Mouse (Mus musculus): ENCODE results near the gene Trim31. TPM values are rescaled to one million over a fixed set of nuclear protein-coding genes. Genes with fewer than 3 reads are reported as not detected.

The Trim31 gene
- not detected in 2 replicates for polyA plus RNA-seq (2016; fragmentation: Nextera tagmentation; extraction: Ambion mirVana)

DNA sequence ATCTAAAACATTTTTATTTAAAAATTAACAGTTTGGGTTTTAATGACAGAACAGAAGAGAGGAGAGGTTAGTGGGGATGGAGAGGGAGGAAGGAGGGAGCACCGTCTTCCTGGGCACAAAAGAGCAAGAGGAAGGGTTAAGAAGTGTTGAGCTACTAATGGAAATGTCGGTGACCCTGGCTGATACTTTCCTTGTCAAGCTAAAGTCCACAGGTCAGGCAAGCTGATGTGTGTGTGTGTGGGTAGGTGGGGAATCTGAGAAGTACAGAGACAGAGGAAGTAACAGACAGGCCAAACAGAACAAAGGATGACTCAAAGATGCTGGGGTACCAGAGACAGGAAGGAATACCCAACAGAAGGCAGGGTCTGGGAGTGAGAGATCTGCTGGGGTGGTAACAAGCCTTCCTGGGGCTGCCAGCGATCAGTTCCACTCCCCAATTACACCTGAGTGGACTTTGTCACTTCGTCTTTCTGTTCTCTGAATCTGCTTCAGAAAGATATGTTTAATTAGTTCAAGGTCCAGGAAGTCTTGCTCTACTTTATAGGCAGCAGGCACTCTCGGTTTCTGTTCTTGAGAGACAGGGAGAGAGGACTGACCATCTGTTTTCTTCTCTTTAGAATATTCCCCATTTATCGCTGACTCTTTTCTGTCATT, at the start of gene Trim31:
Gene Trim31 (plus strand): TSS at position 567 of the 654 bp plus-strand sequence.
- Histone ChIP-seq H3K4me1 (no peaks in the 10 kb centered on the region), H3K9ac (replicated peaks) (no peak within 1 kb of the TSS), H3K9me3 (no peaks in the 10 kb centered on the region), H3K36me3 (no peaks in the 10 kb centered on the region), H3K4me2 (replicated peaks) (no peak within 1 kb of the TSS), H3K27me3 (no peaks in the 10 kb centered on the region), H3K4me3 (no peak within 1 kb of the TSS), H3K27ac (replicated peaks) (no peak within 1 kb of the TSS)
- no peak for ATAC-seq (ENCODE audit: low FRiP score, low read depth)
- 73% methylated on average over 6 of the region's 6 CpGs for WGBS

- H3K27ac ChIP-seq (replicated peaks): no peak overlapping the region
- H3K27me3 ChIP-seq: no peaks in the 10 kb centered on the region
- H3K36me3 ChIP-seq: peaks cover 43% of the 10 kb centered on the region
- H3K9me3 ChIP-seq: no peaks in the 10 kb centered on the region
- ATAC-seq (ENCODE audit: low FRiP score, low read depth): no peak
- no peak overlapping the region for H3K4me2 ChIP-seq (replicated peaks)
- no peak overlapping the region for H3K4me3 ChIP-seq
- no peaks in the 10 kb centered on the region for H3K4me1 ChIP-seq
- H3K9ac ChIP-seq (replicated peaks): no peak overlapping the region
- 86% methylated on average over 5 of the region's 5 CpGs for WGBS
Observed at GRCm38 (mm10) chr17:36848911-36849310, 49.0 kb upstream of the Trim31 start.

- Histone ChIP-seq H3K4me2 (replicated peaks) (no peak overlapping the region), H3K4me3 (no peak overlapping the region), H3K9ac (replicated peaks) (no peak overlapping the region), H3K27me3 (no peaks in the 10 kb centered on the region), H3K27ac (replicated peaks) (no peak overlapping the region), H3K36me3 (peaks cover 54% of the 10 kb centered on the region), H3K4me1 (no peaks in the 10 kb centered on the region), H3K9me3 (no peaks in the 10 kb centered on the region)
- no peak for ATAC-seq (ENCODE audit: low FRiP score, low read depth)
- 97% methylated on average over 2 of the region's 2 CpGs for WGBS
Observed at GRCm38 (mm10) chr17:36849992-36850391, 47.9 kb upstream of the Trim31 start.

- Histone ChIP-seq H3K4me1 (no peaks in the 10 kb centered on the region), H3K9me3 (no peaks in the 10 kb centered on the region), H3K4me3 (no peak overlapping the region), H3K36me3 (peaks cover 66% of the 10 kb centered on the region), H3K27me3 (no peaks in the 10 kb centered on the region), H3K27ac (replicated peaks) (no peak overlapping the region), H3K4me2 (replicated peaks) (no peak overlapping the region), H3K9ac (replicated peaks) (no peak overlapping the region)
- no peak for ATAC-seq (ENCODE audit: low FRiP score, low read depth)
- WGBS: 95% methylated on average over 5 of the region's 5 CpGs
Observed at GRCm38 (mm10) chr17:36851200-36851599, 46.7 kb upstream of the Trim31 start.

DNA sequence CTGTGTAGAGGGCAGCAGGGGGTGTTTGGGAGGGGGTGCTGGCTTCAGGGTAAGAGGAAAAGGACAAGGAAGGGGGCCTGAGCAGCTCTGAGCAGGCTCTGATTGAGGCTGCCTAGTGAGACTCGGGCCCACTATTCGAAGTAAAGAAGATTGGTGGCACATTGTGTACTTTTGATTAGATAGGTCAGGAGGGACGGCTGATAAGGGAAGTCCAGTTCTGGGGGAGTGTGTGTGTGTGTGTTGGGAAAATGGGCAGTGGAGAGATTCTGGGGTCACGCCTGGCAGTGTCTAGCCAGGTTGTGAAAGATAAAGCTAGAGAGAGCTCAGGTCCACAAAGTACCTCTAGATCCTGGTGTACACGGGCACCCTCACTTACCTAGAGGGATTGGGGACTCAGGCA, 46.3 kb upstream of the Trim31 start:
- H3K9me3 ChIP-seq: no peaks in the 10 kb centered on the region
- no peak overlapping the region for H3K9ac ChIP-seq (replicated peaks)
- H3K27ac ChIP-seq (replicated peaks): no peak overlapping the region
- no peaks in the 10 kb centered on the region for H3K27me3 ChIP-seq
- no peak for ATAC-seq (ENCODE audit: low FRiP score, low read depth)
- no peak overlapping the region for H3K4me2 ChIP-seq (replicated peaks)
- WGBS: 96% methylated on average over 5 of the region's 5 CpGs
- H3K4me3 ChIP-seq: no peak overlapping the region
- H3K36me3 ChIP-seq: peaks cover 68% of the 10 kb centered on the region
- H3K4me1 ChIP-seq: no peaks in the 10 kb centered on the region

DNA sequence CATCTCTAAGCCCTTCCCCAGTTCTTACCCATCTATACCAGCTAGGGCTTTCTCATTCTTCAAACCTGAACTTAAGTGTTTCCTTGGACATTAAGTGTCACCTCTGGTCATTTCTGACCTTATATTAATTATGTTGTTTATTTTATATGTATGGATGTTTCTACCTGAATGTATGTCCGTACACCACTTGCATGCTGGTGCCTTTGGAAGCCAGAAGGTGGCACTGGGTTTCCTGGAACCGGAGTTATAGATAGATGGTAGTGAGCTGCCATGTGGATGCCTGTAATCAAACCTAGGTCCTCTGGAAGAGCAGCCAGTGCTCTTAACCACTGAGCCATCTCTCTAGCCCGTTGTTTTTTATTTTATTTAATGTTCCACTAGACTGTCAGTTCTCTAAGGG, 42.4 kb upstream of the Trim31 start:
- 94% methylated on average over 3 of the region's 3 CpGs for WGBS
- Histone ChIP-seq H3K4me2 (replicated peaks) (no peak overlapping the region), H3K4me1 (no peaks in the 10 kb centered on the region), H3K27ac (replicated peaks) (no peak overlapping the region), H3K9ac (replicated peaks) (no peak overlapping the region), H3K36me3 (peaks cover 90% of the 10 kb centered on the region), H3K27me3 (no peaks in the 10 kb centered on the region), H3K4me3 (no peak overlapping the region), H3K9me3 (no peaks in the 10 kb centered on the region)
- ATAC-seq (ENCODE audit: low FRiP score, low read depth): no peak

GRCm38 (mm10) chr17:36856236-36856635, 41.7 kb upstream of the Trim31 start:
- WGBS: 92% methylated on average over 4 of the region's 4 CpGs
- no peak overlapping the region for H3K4me3 ChIP-seq
- no peak for ATAC-seq (ENCODE audit: low FRiP score, low read depth)
- no peaks in the 10 kb centered on the region for H3K4me1 ChIP-seq
- no peaks in the 10 kb centered on the region for H3K27me3 ChIP-seq
- H3K9ac ChIP-seq (replicated peaks): no peak overlapping the region
- peaks cover 83% of the 10 kb centered on the region for H3K36me3 ChIP-seq
- no peak overlapping the region for H3K4me2 ChIP-seq (replicated peaks)
- no peaks in the 10 kb centered on the region for H3K9me3 ChIP-seq
- no peak overlapping the region for H3K27ac ChIP-seq (replicated peaks)

- 90% methylated on average over 3 of the region's 3 CpGs for WGBS
- H3K4me1 ChIP-seq: no peaks in the 10 kb centered on the region
- H3K9ac ChIP-seq (replicated peaks): no peak overlapping the region
- no peak overlapping the region for H3K27ac ChIP-seq (replicated peaks)
- peaks cover 63% of the 10 kb centered on the region for H3K36me3 ChIP-seq
- no peak overlapping the region for H3K4me2 ChIP-seq (replicated peaks)
- no peaks in the 10 kb centered on the region for H3K9me3 ChIP-seq
- no peak for ATAC-seq (ENCODE audit: low FRiP score, low read depth)
- H3K27me3 ChIP-seq: no peaks in the 10 kb centered on the region
- no peak overlapping the region for H3K4me3 ChIP-seq
Observed at GRCm38 (mm10) chr17:36858181-36858580, 39.7 kb upstream of the Trim31 start.

- no peak overlapping the region for H3K4me2 ChIP-seq (replicated peaks)
- no peaks in the 10 kb centered on the region; the same call in 1 of the 2 replicates for H3K4me1 ChIP-seq
- H3K27me3 ChIP-seq: peaks cover 9% of the 10 kb centered on the region
- no peak overlapping the region for H3K27ac ChIP-seq (replicated peaks)
- peaks cover 28% of the 10 kb centered on the region for H3K36me3 ChIP-seq
- no peak for ATAC-seq (ENCODE audit: low FRiP score, low read depth)
- 62% methylated on average over 2 of the region's 2 CpGs for WGBS
- H3K4me3 ChIP-seq: no peak overlapping the region
- H3K9ac ChIP-seq (replicated peaks): no peak overlapping the region
- H3K9me3 ChIP-seq: no peaks in the 10 kb centered on the region
Observed at GRCm38 (mm10) chr17:36861680-36862079, 36.2 kb upstream of the Trim31 start.

- no peaks in the 10 kb centered on the region for H3K9me3 ChIP-seq
- H3K36me3 ChIP-seq: no peaks in the 10 kb centered on the region
- peaks cover 2% of the 10 kb centered on the region; the same call in 1 of the 2 replicates for H3K4me1 ChIP-seq
- peak within 1 kb of the TSS; percentile 29 for H3K4me3 ChIP-seq
- no peak within 1 kb of the TSS for H3K27ac ChIP-seq (replicated peaks)
- H3K4me2 ChIP-seq (replicated peaks): peak within 1 kb of the TSS; percentile 48
- ATAC-seq (ENCODE audit: low FRiP score, low read depth): no peak
- H3K9ac ChIP-seq (replicated peaks): peak within 1 kb of the TSS; percentile 47
- peaks cover 16% of the 10 kb centered on the region for H3K27me3 ChIP-seq
- 15% methylated on average over 29 of the region's 29 CpGs for WGBS
Observed at GRCm38 (mm10) chr17:36866719-36867527, 31.0 kb upstream of the Trim31 start, which contains the start of gene Trim15. Gene Trim15 (minus strand): TSS chr17:36867210.

DNA sequence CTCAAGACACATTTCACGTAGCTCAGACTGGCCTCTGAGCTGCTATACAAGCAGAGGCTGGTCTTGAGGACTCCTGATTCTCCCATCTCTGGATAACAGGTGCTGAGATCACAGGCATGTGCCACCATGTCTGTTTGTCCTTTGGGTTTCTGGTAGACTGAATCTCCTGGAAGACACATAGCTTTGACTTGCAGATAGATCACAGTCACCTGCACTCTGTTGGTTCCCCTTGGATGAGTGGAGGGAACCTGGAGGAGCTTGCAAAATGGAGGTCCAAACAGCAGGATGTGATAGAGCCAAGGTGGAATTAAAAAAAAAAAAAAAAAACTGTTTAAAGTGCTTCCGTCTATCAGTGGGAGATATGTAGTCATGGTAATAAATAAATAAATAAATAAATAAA, 29.1 kb upstream of the Trim31 start:
- ATAC-seq (ENCODE audit: low FRiP score, low read depth): no peak
- Histone ChIP-seq H3K9ac (replicated peaks) (no peak overlapping the region), H3K9me3 (no peaks in the 10 kb centered on the region), H3K36me3 (no peaks in the 10 kb centered on the region), H3K27ac (replicated peaks) (no peak overlapping the region), H3K4me1 (peaks cover 2% of the 10 kb centered on the region; the same call in 1 of the 2 replicates), H3K27me3 (peaks cover 16% of the 10 kb centered on the region), H3K4me3 (no peak overlapping the region), H3K4me2 (replicated peaks) (no peak overlapping the region)
- 79% methylated on average over 2 of the region's 2 CpGs for WGBS

DNA sequence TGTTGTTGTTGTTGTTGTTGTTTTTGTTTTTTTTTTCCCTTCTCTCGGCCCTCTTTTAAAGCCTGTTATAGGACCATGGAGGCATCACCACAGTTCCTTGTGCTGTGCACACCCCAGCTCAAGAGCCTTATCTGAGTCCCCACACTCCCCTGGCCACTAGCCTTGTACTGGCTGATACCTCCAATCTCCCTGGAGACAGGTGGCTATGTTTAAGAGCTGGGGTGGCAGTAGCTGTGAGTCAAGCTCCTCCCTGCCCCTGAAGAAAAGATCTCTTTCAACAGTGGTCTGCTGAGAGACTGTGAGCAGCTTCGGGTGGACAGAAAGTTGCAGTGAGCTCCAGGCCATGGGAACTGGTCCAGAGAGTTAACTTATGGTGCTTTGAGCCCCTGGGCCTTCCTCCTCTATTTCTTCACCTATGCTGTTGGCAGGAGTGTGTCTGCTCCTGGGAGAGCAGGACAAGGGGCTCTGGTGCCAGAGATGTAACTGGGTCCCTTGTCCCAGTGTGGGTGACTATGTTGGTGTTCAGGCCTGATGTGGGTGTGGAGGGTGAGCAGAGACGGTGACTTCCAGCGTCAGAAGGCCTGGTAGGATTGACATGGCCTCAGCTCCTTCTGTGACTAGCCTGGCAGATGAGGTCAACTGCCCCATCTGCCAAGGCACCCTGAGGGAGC, 28.5 kb upstream of the Trim31 start, which contains the start of gene Trim10:
Gene Trim10 (plus strand): TSS at position 291 of the 671 bp plus-strand sequence.
- H3K4me3 ChIP-seq: no peak within 1 kb of the TSS
- peaks cover 2% of the 10 kb centered on the region; the same call in 1 of the 2 replicates for H3K4me1 ChIP-seq
- peaks cover 16% of the 10 kb centered on the region for H3K27me3 ChIP-seq
- no peak within 1 kb of the TSS for H3K27ac ChIP-seq (replicated peaks)
- H3K4me2 ChIP-seq (replicated peaks): no peak within 1 kb of the TSS
- no peaks in the 10 kb centered on the region for H3K36me3 ChIP-seq
- 84% methylated on average over 4 of the region's 4 CpGs for WGBS
- H3K9me3 ChIP-seq: no peaks in the 10 kb centered on the region
- H3K9ac ChIP-seq (replicated peaks): no peak within 1 kb of the TSS
- no peak for ATAC-seq (ENCODE audit: low FRiP score, low read depth)

Measured in midbrain, embryonic 12.5 days (tissue).